Mouse (Mus musculus): ENCODE data around the gene Cx3cr1.

Gene Cx3cr1

DNA sequence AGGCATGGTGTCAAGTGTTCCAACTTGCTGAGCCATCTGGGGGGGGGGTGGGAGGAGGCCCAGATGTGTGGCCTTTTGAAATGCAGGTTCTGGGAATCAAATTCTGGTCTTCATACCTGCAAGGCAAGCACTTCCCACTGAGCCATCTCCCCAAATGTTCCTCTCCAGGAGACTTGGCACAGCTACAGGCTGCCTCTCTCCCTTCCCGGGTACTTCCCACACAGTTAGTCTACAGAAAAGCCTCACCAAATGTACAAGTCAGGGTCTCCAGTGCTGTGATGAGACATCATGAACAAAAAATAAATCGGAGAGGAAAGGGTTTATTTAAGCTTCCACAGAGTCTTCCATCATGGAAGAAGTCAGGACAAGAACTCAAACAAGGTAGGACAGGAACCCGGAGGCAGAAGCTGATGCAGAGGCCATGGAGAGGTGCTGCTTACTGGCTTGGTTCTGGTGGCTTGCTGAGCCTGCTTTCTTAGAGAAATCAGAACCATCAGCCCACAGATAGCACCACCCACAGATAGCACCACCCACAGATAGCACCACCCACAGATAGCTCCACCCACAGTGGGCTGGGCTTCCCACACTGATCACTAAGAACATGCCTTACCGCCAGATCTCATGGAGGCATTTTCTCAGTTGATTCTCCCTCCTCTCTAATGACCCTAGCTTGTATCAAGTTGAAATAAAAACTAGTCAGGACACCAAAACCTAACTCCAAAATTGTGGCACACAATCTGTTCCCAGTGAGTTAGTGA lies 182.4 kb downstream of the Cx3cr1 start:
- DNase-seq (ENCODE audit: low spot score): no peak

DNA sequence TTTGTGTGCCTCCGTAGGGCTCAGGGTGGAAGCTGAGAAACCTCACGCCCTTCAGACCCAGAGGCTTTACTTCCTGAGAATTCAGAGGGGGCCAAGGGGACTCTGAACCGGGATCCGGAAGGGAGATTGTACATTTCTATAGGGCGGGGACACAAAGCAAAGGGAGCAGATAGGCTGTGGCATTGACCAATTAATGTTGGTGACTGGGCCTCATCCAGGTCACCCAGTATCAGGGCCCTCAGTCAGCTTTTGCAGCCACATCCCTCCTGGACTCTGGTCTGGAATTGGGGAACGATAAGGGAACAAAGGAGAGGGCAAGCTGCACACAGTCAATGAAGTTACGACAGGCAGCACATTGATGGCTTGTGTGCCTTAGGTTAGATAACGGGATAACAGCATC lies 215.5 kb downstream of the Cx3cr1 start:
- DNase-seq (ENCODE audit: low spot score): no peak

DNA sequence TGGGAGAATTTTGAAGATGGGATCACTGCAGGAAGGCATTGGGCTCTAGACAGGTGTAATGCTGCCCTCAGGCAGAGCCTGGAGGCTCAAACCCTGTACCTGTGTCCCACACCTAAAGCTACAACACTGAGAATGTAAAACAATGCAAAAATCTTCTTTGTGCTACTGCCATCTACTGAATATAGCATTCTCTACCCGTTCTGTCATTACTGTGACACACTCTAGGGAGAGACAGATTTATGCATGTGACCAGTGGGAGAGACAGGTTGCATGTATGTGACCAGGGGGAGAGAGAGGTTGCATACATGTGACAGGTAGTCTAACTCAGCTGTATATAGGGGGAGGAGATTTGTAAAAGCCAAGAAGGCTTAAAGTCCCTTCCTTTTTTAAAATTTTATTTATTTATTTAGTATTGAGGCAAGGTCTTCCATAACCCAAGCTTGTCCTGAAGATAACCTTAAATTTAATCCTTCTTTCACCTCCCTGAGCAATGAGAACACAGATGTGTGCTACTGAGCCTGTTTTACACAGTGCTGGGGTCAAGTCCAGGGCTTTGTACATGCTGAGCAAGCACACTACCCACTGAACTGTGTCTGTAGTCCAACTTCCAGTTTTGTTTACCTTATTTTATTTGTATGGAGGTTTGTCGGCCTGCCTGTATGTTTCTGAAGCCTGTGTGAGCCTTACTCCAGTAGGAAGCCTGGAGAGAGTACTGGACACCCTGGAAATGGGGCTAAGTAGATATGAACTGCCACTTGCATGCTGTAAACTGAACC lies 216.4 kb downstream of the Cx3cr1 start:
- DNase-seq (ENCODE audit: low spot score): no peak

DNA sequence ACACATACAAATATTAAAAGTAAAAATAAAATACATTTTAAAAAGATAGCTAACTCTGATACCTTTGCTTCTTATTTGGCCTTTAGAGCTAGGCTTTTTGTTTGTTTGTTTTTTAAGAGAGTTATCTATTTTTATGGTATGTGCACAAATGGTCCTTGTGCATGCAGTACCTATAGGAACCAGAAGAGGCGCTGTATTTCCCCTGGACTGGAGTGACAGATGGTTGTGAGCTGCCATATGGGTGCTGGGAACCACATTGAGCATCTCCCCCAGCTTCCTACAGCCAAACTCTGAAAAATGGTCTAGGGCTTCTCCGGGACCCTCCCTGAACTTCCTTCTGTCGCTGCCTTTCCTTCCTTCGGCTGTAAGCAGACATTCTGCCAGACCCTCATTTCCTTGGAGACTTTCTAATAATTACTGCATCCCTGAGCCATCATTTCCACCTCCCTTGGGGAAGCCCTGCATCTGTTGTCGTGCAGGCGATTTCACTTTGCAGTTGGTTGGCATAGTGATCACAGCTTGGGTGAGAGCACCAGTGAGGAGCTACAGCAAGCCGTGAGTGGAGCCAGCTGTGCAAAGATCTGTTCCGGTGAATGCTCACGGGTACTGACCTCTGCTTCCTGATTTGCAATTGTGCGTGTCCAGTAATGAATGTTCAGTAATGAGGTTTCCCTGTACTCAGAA lies 217.2 kb downstream of the Cx3cr1 start:
- no peak for DNase-seq (ENCODE audit: low spot score)
